Mouse (Mus musculus) hindbrain, embryonic 11.5 days (tissue): ENCODE measurements around the gene Sarm1. TPM values are rescaled to one million over a fixed set of nuclear protein-coding genes. Genes with fewer than 3 reads are reported as not detected.

Experiments used
- ATAC-seq: fragments of 200-750 bp; cut with Nextera tagmentation; 2 replicates; pipeline ENCODE4 v1.8.0; 2017; ENCODE audit warnings: mild to moderate bottlenecking, moderate TSS enrichment, moderate library complexity; ENCODE audit not compliant: low FRiP score
- DNase-seq: peaks from one replicate; pipeline ENCODE4 v3.0.0-alpha.2; 2015; ENCODE audit warnings: low spot score
- H3K27ac ChIP-seq: fragments of 300-500 bp; sonication (generic); 2 replicates; pipeline ENCODE4 v1.5.1; 2014; ENCODE audit warnings: mild to moderate bottlenecking, low read depth, low read length
- H3K27me3 ChIP-seq: fragments of 300-500 bp; sonication (generic); 2 replicates; pipeline ENCODE4 v1.6.1; 2014; ENCODE audit warnings: mild to moderate bottlenecking, low read length, moderate library complexity, mixed read lengths; ENCODE audit not compliant: control insufficient read depth, insufficient read depth
- H3K36me3 ChIP-seq: fragments of 300-500 bp; sonication (generic); 2 replicates; pipeline ENCODE4 v1.6.1; 2014; ENCODE audit warnings: mild to moderate bottlenecking, low read length, moderate library complexity, mixed read lengths; ENCODE audit not compliant: control insufficient read depth, insufficient read depth
- H3K4me1 ChIP-seq: fragments of 300-500 bp; sonication (generic); replicated peaks from 2 replicates; pipeline ENCODE4 v1.6.1; 2014; ENCODE audit warnings: low read length, mixed read lengths; ENCODE audit not compliant: control insufficient read depth, insufficient read depth
- H3K4me2 ChIP-seq: fragments of 300-500 bp; sonication (generic); replicated peaks from 2 replicates; pipeline ENCODE4 v1.6.1; 2014; ENCODE audit warnings: mild to moderate bottlenecking, low read depth, low read length
- H3K4me3 ChIP-seq: fragments of 300-500 bp; sonication (generic); 2 replicates; pipeline ENCODE4 v1.5.1; 2014; ENCODE audit warnings: low read depth, low read length
- H3K9ac ChIP-seq: fragments of 300-500 bp; sonication (generic); 2 replicates; pipeline ENCODE4 v1.6.1; 2014; ENCODE audit warnings: low read depth, low read length
- H3K9me3 ChIP-seq: fragments of 300-500 bp; sonication (generic); 2 replicates; pipeline ENCODE4 v1.6.1; 2016; ENCODE audit warnings: low read length; ENCODE audit not compliant: control insufficient read depth
- WGBS: fragments of 180-500 bp; shearing (Covaris S2); extraction: QIAGEN DNeasy Blood & Tissue Kit; methylation state at CpG from one replicate; pipeline ENCODE4 v1.1.7; 2014; 5-methylcytosine and 5-hydroxymethylcytosine counted together
- polyA plus RNA-seq: library from polyadenylated mRNA; unstranded; fragments of >200 nt; fragmentation: Nextera tagmentation; extraction: Ambion mirVana; gene quantifications from 2 replicates; pipeline ENCODE4 v1.2.1, GENCODE M21; 2014

The Sarm1 gene
- polyA plus RNA-seq, 1 experiment from 2014 or later, result 16.3 TPM

DNA sequence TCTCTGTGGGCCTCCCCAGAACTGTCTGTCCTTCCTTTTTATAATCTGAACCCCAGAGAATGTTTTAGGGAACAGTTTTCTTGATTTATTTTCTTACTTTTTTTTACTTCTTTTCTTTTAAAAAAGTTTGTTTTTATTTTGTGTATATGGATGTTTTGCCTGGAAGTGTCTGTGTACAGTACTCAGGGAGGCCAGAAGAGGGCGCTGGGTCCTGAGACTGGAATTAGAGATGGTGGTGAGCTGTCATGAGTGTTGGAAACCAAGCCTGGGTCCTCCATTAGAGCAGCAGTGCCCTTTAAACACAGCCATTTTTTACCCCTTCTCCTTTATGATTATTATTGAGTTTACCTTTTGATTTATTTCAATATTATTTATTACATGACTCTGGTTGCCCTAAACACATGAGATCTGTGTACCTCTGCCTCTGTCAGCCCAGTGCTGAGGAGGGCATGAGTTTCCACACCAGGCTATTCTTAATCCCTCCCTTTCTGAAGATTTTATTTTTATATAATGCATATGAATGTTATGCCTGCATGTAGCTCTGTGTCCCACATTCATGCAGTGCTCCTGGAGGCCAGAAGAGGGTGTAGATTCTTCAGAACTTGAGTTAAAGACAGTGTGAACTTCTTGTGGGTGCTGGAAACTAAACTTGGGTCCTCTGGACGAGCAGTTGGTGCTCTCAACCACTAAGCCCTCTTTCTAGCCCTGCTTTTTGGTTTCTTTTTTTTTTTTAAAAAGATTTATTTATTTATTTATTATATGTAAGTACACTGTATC, 18.2 kb upstream of the Sarm1 start:
- ATAC-seq, result no peak
- H3K9ac ChIP-seq, result no peak overlapping the region
- H3K4me3 ChIP-seq, result no peak overlapping the region
- no peaks in the 10 kb centered on the region for H3K4me1 ChIP-seq
- H3K27me3 ChIP-seq, result no peaks in the 10 kb centered on the region
- H3K4me2 ChIP-seq, result no peak overlapping the region
- no peak overlapping the region for H3K27ac ChIP-seq
- 59% methylated on average over 2 of the region's 2 CpGs for WGBS
- H3K9me3 ChIP-seq, result no peaks in the 10 kb centered on the region
- DNase-seq, result no peak
- peaks cover 12% of the 10 kb centered on the region; the same call in 1 of the 2 replicates for H3K36me3 ChIP-seq

- H3K9me3 ChIP-seq, result no peaks in the 10 kb centered on the region
- peak overlapping the region; percentile 94; the same call in 1 of the 2 replicates for H3K4me3 ChIP-seq
- H3K27ac ChIP-seq, result no peak overlapping the region
- ATAC-seq, result no peak
- WGBS, result 91% methylated on average over 3 of the region's 3 CpGs
- DNase-seq, result no peak
- H3K9ac ChIP-seq, result peak overlapping the region; percentile 95
- no peaks in the 10 kb centered on the region for H3K27me3 ChIP-seq
- peak overlapping the region; percentile 89; the same call in 1 of the 2 replicates for H3K4me2 ChIP-seq
- H3K36me3 ChIP-seq, result peaks cover 11% of the 10 kb centered on the region
- no peaks in the 10 kb centered on the region for H3K4me1 ChIP-seq
Observed at GRCm38 (mm10) chr11:78513106-78513790, 15.7 kb upstream of the Sarm1 start.

DNA sequence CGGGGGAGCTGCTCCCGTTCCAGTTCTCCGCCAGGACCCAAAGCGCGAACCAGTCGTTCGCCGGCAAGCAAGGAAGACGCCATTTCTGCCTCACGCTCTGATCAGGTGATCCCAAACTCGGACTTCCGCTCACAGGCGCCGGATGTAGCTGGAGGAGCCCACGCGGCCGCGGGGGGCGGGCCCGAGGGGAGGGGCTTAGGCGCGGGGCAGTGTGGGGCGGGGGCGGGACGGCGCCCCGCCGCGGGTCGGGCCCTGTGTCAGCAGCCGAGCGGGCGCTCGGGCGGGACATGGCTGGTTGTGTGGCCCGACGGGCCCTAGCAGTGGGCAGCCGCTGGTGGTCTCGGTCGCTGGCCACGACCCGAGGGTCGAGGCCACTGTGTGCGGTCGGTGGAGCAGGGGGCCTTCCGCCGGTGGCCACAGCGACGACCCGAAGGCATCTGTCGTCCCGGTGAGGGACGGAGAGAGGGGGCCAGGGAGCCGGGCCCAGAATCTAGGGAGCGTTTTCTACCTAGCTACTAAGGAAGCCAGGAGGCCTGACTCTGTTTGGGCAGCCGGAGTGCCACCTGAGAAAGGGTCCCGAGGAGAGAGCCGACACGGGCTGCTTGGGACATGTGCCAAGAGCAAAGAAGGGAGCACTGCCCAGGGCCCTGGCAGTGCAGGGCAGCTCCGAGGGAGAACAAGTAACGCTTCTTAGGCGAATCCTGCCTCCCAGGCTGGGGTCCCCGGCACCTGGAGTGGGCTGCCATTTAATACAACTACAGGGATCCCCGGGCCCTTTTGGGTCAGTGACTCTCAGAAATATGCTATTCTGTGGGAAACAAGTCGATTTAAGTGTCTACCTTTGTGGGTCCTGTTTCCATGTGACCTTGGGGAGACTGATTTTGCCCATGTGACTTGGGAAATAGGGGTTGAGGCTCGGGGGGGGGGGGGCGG, 14.7 kb upstream of the Sarm1 start, which contains the start of the genes Tmem199 and Poldip2:
Gene Tmem199 (minus strand): TSS at position 148 of the 933 bp plus-strand sequence.
Gene Poldip2 (plus strand): TSS at position 169 of the 933 bp plus-strand sequence.
- H3K4me1 ChIP-seq, result no peaks in the 10 kb centered on the region
- DNase-seq (peak; percentile 96), ATAC-seq (peak; percentile 95)
- no peaks in the 10 kb centered on the region for H3K9me3 ChIP-seq
- WGBS, result 1% methylated on average over 66 of the region's 67 CpGs
- peaks cover 10% of the 10 kb centered on the region for H3K36me3 ChIP-seq
- H3K9ac ChIP-seq, result peak within 1 kb of the TSS; percentile 95
- H3K4me3 ChIP-seq, result peak within 1 kb of the TSS; percentile 94
- H3K4me2 ChIP-seq, result peak within 1 kb of the TSS; percentile 89
- H3K27ac ChIP-seq, result peak within 1 kb of the TSS; percentile 74
- H3K27me3 ChIP-seq, result no peaks in the 10 kb centered on the region

- Histone ChIP-seq H3K9ac (no peak overlapping the region), H3K36me3 (peaks cover 7% of the 10 kb centered on the region; the same call in 1 of the 2 replicates), H3K27me3 (no peaks in the 10 kb centered on the region), H3K4me1 (no peaks in the 10 kb centered on the region), H3K9me3 (no peaks in the 10 kb centered on the region), H3K4me3 (no peak overlapping the region), H3K4me2 (no peak overlapping the region), H3K27ac (no peak overlapping the region)
- DNase-seq, result no peak
- WGBS, result 78% methylated on average over 5 of the region's 5 CpGs
- no peak for ATAC-seq
Observed at GRCm38 (mm10) chr11:78509148-78509547, 11.6 kb upstream of the Sarm1 start.

GRCm38 (mm10) chr11:78505430-78505829, 7.9 kb upstream of the Sarm1 start:
- Histone ChIP-seq H3K27me3 (no peaks in the 10 kb centered on the region), H3K9ac (no peak overlapping the region), H3K4me2 (no peak overlapping the region), H3K36me3 (peaks cover 7% of the 10 kb centered on the region; the same call in 1 of the 2 replicates), H3K4me3 (no peak overlapping the region), H3K4me1 (no peaks in the 10 kb centered on the region), H3K9me3 (no peaks in the 10 kb centered on the region), H3K27ac (no peak overlapping the region)
- no peak for ATAC-seq
- no peak for DNase-seq
- 78% methylated on average over 3 of the region's 3 CpGs for WGBS

- DNase-seq, result no peak
- no peak within 1 kb of the TSS for H3K9ac ChIP-seq
- no peak for ATAC-seq
- no peaks in the 10 kb centered on the region for H3K4me1 ChIP-seq
- no peak within 1 kb of the TSS for H3K27ac ChIP-seq
- no peak within 1 kb of the TSS for H3K4me3 ChIP-seq
- peaks cover 4% of the 10 kb centered on the region; the same call in 1 of the 2 replicates for H3K36me3 ChIP-seq
- WGBS, result 71% methylated on average over 7 of the region's 7 CpGs
- H3K27me3 ChIP-seq, result no peaks in the 10 kb centered on the region
- H3K4me2 ChIP-seq, result no peak within 1 kb of the TSS
- H3K9me3 ChIP-seq, result no peaks in the 10 kb centered on the region
Observed at GRCm38 (mm10) chr11:78502909-78503650, 5.5 kb upstream of the Sarm1 start, which contains the start of gene Sebox. Gene Sebox (plus strand): TSS chr11:78503447.

GRCm38 (mm10) chr11:78501529-78501928, 4.0 kb upstream of the Sarm1 start:
- Histone ChIP-seq H3K4me2 (no peak overlapping the region), H3K4me3 (no peak overlapping the region), H3K9ac (no peak overlapping the region), H3K27me3 (peaks cover under 1% of the 10 kb centered on the region; the same call in 1 of the 2 replicates), H3K27ac (no peak overlapping the region), H3K36me3 (no peaks in the 10 kb centered on the region), H3K9me3 (no peaks in the 10 kb centered on the region), H3K4me1 (no peaks in the 10 kb centered on the region)
- 83% methylated on average over 20 of the region's 20 CpGs for WGBS
- ATAC-seq, result no peak
- DNase-seq, result no peak
